Mouse (Mus musculus) forebrain, embryonic 13.5 days (tissue): ENCODE data around the gene Tead1. TPM values are rescaled to one million over a fixed set of nuclear protein-coding genes. Genes with fewer than 3 reads are reported as not detected.

Experiments
- ATAC-seq: fragments of 200-750 bp; cut with Nextera tagmentation; 2 replicates; pipeline ENCODE4 v1.8.0; 2017
- H3K27ac ChIP-seq: fragments of 300-500 bp; sonication (generic); 2 replicates; pipeline ENCODE4 v1.5.1; 2015; ENCODE audit warnings: inconsistent platforms, mild to moderate bottlenecking, moderate library complexity
- H3K27me3 ChIP-seq: fragments of 300-500 bp; sonication (generic); 2 replicates; pipeline ENCODE4 v1.6.1; 2015; ENCODE audit warnings: mild to moderate bottlenecking, inconsistent platforms
- H3K36me3 ChIP-seq: fragments of 300-500 bp; sonication (generic); 2 replicates; pipeline ENCODE4 v1.6.1; 2015; ENCODE audit warnings: mild to moderate bottlenecking, inconsistent platforms; ENCODE audit not compliant: poor library complexity, severe bottlenecking
- H3K4me1 ChIP-seq: fragments of 300-500 bp; sonication (generic); 2 replicates; pipeline ENCODE4 v1.6.1; 2015; ENCODE audit warnings: inconsistent platforms
- H3K4me2 ChIP-seq: fragments of 300-500 bp; sonication (generic); 2 replicates; pipeline ENCODE4 v1.6.1; 2015; ENCODE audit warnings: inconsistent platforms, mild to moderate bottlenecking, moderate library complexity
- H3K4me3 ChIP-seq: fragments of 300-500 bp; sonication (generic); 2 replicates; pipeline ENCODE4 v1.5.1; 2015; ENCODE audit warnings: mild to moderate bottlenecking, inconsistent platforms
- H3K9ac ChIP-seq: fragments of 300-500 bp; sonication (generic); 2 replicates; pipeline ENCODE4 v1.6.1; 2015; ENCODE audit warnings: mild to moderate bottlenecking, inconsistent platforms
- H3K9me3 ChIP-seq: fragments of 300-500 bp; sonication (generic); replicated peaks from 2 replicates; pipeline ENCODE4 v1.6.1; 2016; ENCODE audit warnings: inconsistent platforms
- WGBS: fragments of 180-500 bp; shearing (Covaris S2); methylation state at CpG from one replicate; pipeline ENCODE4 v1.1.7; 2015; 5-methylcytosine and 5-hydroxymethylcytosine counted together
- polyA plus RNA-seq: library from polyadenylated mRNA; unstranded; fragments of >200 nt; fragmentation: Nextera tagmentation; extraction: Ambion mirVana; gene quantifications from 2 replicates; pipeline ENCODE4 v1.2.1, GENCODE M21; 2015

Tead1 gene
- polyA plus RNA-seq, 1 experiment from 2014 or later = 22.0 TPM

DNA sequence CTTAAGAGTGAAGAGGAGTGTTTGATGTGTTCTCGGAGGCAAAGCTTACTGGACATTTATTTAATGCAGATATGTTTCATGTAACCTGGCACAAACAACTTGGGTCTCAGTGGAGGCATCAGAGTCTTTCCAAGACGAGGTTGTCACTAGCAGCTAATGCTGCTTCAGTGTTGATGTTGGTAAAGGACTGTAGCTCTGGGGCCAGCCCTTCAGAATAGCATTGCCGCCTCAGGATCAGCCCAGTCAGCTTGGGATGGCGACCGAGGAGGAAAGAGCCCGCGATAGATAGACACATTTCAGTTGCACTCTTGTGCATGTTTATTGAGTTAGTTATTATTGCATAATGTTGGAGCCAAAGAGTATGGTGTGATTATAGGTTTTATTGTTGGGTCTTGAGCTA, 108.2 kb downstream of the Tead1 start:
- WGBS = 48% methylated on average over 7 of the region's 7 CpGs
- peak overlapping the region; percentile 75 for H3K27ac ChIP-seq
- peak overlapping the region; percentile 22; the same call in 1 of the 2 replicates for H3K4me2 ChIP-seq
- H3K4me3 ChIP-seq = no peak overlapping the region
- H3K27me3 ChIP-seq = no peaks in the 10 kb centered on the region
- ATAC-seq = no peak
- H3K9ac ChIP-seq = no peak overlapping the region
- no peaks in the 10 kb centered on the region for H3K9me3 ChIP-seq
- H3K36me3 ChIP-seq = no peaks in the 10 kb centered on the region
- peaks cover 48% of the 10 kb centered on the region for H3K4me1 ChIP-seq

DNA sequence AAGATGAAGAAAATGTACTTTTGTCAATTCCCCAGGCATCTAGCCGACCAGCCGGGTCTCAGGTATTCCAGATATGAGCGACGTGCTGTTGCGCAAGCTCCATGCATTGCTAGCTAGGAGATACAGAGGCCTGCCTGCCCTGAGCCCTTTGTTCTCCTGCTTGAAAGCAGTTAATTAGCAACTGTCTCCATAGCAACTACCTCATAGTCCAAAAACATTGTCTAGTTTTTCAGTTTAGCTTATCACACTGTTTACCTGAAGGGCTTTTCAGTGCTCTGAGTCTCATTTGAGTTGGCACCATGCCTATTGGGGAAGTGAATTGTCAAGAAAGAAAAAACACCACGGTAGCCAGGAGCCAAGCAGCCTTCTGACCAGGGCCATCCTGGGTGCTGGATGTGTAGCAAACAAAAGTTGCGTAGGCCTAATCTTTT, 109.2 kb downstream of the Tead1 start:
- Histone ChIP-seq H3K4me2 (peak overlapping the region; percentile 21; the same call in 1 of the 2 replicates), H3K9me3 (no peaks in the 10 kb centered on the region), H3K36me3 (no peaks in the 10 kb centered on the region), H3K9ac (no peak overlapping the region), H3K4me1 (peaks cover 51% of the 10 kb centered on the region), H3K27me3 (no peaks in the 10 kb centered on the region), H3K4me3 (no peak overlapping the region), H3K27ac (peak overlapping the region; percentile 70)
- 13% methylated on average over 7 of the region's 7 CpGs for WGBS
- peak; percentile 73 for ATAC-seq

DNA sequence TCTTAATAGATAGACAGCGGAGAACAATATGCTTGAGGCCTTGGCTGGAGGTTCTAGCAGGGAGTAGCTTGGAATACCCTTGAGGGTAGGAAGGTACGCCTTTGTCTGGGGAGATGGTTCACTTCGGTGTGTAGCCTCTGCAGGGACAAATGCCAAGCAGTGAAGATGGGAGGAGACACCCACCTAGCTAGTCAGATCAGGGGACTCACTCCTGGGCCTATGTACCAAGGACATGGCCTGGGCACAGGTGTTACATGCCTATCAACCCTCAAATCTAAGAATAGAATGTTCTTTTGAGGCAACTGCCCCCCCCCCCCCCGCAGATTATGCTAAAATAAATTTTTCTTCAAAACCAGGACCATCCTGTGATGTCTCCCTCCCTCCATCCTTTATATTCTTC, 110.6 kb downstream of the Tead1 start:
- no peak overlapping the region for H3K4me3 ChIP-seq
- no peak for ATAC-seq
- no peak overlapping the region for H3K9ac ChIP-seq
- H3K4me2 ChIP-seq = no peak overlapping the region
- no peaks in the 10 kb centered on the region for H3K9me3 ChIP-seq
- H3K27me3 ChIP-seq = no peaks in the 10 kb centered on the region
- no peak overlapping the region for H3K27ac ChIP-seq
- WGBS = 78% methylated on average over 4 of the region's 4 CpGs
- no peaks in the 10 kb centered on the region for H3K36me3 ChIP-seq
- H3K4me1 ChIP-seq = peaks cover 65% of the 10 kb centered on the region

DNA sequence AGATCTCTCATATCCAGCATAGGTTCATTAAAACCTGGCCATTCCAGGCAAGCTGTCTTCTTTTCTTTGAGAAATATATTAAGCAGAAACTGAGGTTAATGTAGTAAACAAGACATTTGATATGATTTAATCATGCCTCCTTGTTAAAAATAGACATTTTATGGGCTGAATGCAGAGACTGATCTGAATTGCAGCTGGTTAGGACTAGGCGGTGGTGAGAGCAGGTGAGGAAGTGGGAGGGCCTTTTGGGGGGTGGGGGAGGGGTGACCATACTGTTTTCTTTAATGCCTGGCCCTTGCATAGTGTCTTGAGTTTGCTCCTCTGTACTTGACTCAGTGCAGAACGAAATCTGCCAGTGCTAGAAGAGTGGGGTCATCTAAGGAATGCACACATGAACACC, 111.2 kb downstream of the Tead1 start:
- Histone ChIP-seq H3K36me3 (no peaks in the 10 kb centered on the region), H3K4me3 (no peak overlapping the region), H3K4me1 (peaks cover 70% of the 10 kb centered on the region), H3K9ac (no peak overlapping the region), H3K27me3 (no peaks in the 10 kb centered on the region), H3K9me3 (no peaks in the 10 kb centered on the region), H3K4me2 (no peak overlapping the region), H3K27ac (no peak overlapping the region)
- no peak for ATAC-seq
- WGBS = 81% methylated on average over 2 of the region's 2 CpGs

DNA sequence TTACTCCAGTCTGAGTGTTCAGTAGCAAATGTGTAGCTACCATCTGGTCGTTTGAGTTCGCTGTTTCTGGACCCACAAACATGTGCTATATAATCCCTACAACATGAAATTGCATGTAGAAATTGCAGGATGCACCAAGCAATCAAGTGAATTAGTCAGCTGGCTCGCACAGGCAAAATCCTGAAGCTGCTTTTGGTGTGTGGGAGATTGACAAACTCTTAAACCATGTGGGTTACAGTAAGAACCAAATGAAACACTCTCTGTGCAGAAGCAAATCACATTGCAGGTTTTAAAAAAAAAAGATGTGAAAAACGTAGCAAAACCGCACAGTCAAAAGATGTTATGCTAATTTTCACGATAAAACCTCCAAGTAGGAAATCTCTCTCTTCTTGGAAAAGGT, 113.6 kb downstream of the Tead1 start:
- 92% methylated on average over 6 of the region's 6 CpGs for WGBS
- Histone ChIP-seq H3K4me3 (no peak overlapping the region), H3K4me2 (no peak overlapping the region), H3K4me1 (peaks cover 58% of the 10 kb centered on the region), H3K27ac (no peak overlapping the region), H3K9me3 (no peaks in the 10 kb centered on the region), H3K9ac (no peak overlapping the region), H3K27me3 (no peaks in the 10 kb centered on the region), H3K36me3 (no peaks in the 10 kb centered on the region)
- no peak for ATAC-seq

DNA sequence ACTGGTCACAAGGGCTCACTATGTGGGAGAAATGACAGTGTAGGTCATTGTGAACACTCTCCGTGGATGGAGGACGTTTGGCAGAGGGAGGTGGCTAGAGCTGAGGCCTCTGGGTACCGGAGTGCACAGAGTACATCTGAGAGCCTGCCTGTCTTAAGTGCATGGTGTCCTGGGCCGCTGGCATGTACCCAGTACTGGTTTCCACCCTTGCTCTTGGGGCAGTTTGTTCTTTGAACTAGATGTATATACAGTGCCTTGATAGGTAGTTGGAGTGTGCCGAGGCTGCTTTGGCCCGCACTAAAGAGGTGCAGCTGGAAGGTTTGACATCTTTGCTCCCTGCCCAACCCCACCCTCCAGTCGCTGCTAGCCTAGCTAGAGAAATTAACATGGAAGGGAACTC, 114.8 kb downstream of the Tead1 start:
- Histone ChIP-seq H3K36me3 (no peaks in the 10 kb centered on the region), H3K27me3 (no peaks in the 10 kb centered on the region), H3K4me3 (no peak overlapping the region), H3K9ac (peak overlapping the region; percentile 8; the same call in 1 of the 2 replicates), H3K9me3 (no peaks in the 10 kb centered on the region), H3K4me1 (peaks cover 51% of the 10 kb centered on the region), H3K4me2 (no peak overlapping the region), H3K27ac (peak overlapping the region; percentile 72)
- 46% methylated on average over 7 of the region's 7 CpGs for WGBS
- ATAC-seq = peak; percentile 19; the same call in 1 of the 2 replicates

DNA sequence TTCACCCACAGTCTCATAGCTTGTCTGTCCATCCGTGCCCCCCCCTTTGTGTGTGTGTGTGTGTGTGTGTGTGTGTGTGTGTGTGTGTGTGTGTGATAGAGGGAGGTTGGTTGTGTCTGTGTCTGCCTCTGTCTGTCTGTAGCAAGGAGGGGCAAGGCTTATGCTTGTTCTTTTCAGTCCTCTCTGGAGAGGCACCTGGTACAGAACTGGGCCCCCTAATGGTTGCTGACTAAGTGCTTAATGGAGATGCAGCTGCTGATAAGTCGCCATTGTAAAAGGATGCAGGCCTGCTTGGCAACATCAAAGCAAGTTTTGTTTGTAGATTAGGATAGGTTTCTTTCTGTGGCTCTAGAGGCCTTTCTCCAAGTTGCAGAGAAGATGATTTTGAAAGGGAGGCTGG, 115.4 kb downstream of the Tead1 start:
- H3K36me3 ChIP-seq = no peaks in the 10 kb centered on the region
- H3K27ac ChIP-seq = peak overlapping the region; percentile 72
- H3K27me3 ChIP-seq = no peaks in the 10 kb centered on the region
- H3K4me2 ChIP-seq = no peak overlapping the region
- H3K4me3 ChIP-seq = no peak overlapping the region
- H3K4me1 ChIP-seq = peaks cover 47% of the 10 kb centered on the region
- WGBS = 0% methylated on average over 1 of the region's 2 CpGs
- ATAC-seq = 0 out of 2 replicates have a peak, but pooled peaks have one; percentile 45
- no peak overlapping the region for H3K9ac ChIP-seq
- no peaks in the 10 kb centered on the region for H3K9me3 ChIP-seq

DNA sequence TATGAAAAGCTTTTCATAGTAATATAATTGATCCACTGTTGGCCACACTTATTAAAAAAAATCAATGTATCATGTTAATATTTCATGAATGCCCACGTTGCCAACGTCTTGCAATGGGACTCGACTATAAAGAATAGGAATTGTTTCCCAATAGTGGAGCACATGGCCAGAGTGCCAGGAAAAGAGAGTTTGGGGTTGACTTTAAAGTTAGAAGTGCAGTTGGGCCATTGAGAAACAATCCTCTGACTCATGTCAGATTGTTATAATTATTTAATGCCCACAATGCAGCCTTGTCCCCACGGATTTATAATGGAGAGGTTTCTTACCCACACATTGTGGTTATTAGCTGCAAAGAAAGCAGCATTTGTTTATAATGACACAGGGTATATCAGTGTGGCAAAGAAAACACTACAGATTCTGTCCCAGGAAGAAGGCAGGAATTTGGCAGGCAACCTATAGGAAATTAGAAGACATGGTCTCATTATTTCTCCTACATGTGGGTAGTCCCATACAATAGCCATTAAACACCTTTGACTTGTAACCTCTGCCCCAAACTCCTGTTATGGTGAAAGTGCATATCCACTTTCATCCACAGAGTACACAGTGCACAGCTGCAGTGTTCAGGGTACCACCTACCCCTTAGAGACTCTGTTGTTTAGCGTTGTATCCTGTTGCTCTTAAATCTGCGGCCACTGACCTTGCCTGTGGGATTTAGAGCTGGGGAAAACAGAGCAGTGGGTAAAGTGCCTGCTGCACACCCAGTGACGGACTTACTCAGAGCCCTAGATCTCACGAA, 118.6 kb downstream of the Tead1 start:
- ATAC-seq = no peak
- Histone ChIP-seq H3K4me1 (peaks cover 72% of the 10 kb centered on the region), H3K9me3 (no peaks in the 10 kb centered on the region), H3K36me3 (no peaks in the 10 kb centered on the region), H3K27ac (no peak overlapping the region), H3K4me3 (no peak overlapping the region), H3K27me3 (no peaks in the 10 kb centered on the region), H3K4me2 (no peak overlapping the region), H3K9ac (no peak overlapping the region)
- 82% methylated on average over 8 of the region's 8 CpGs for WGBS

DNA sequence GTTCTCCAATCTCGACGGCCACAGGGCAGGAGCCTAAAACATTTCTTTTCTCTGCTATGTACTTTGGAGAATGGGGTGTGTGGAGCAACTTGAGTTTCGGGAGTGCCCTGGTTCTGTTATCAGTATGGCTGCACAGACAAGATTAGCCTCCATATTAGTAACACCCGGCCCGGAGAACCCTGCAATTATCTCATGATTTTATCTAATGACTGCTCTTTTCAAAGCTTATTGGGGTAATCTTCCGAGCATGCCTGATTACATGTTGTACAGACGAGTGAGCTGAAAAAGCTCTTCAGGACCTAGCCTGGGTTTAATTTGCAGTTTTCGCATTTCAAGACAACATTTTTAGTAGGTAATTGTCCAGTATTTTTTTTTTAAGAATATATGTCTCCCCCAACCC, 122.6 kb downstream of the Tead1 start:
- Histone ChIP-seq H3K27me3 (no peaks in the 10 kb centered on the region), H3K27ac (no peak overlapping the region), H3K36me3 (no peaks in the 10 kb centered on the region), H3K9me3 (no peaks in the 10 kb centered on the region), H3K4me2 (no peak overlapping the region), H3K4me3 (no peak overlapping the region), H3K9ac (no peak overlapping the region), H3K4me1 (peaks cover 61% of the 10 kb centered on the region)
- 39% methylated on average over 8 of the region's 8 CpGs for WGBS
- ATAC-seq = no peak

DNA sequence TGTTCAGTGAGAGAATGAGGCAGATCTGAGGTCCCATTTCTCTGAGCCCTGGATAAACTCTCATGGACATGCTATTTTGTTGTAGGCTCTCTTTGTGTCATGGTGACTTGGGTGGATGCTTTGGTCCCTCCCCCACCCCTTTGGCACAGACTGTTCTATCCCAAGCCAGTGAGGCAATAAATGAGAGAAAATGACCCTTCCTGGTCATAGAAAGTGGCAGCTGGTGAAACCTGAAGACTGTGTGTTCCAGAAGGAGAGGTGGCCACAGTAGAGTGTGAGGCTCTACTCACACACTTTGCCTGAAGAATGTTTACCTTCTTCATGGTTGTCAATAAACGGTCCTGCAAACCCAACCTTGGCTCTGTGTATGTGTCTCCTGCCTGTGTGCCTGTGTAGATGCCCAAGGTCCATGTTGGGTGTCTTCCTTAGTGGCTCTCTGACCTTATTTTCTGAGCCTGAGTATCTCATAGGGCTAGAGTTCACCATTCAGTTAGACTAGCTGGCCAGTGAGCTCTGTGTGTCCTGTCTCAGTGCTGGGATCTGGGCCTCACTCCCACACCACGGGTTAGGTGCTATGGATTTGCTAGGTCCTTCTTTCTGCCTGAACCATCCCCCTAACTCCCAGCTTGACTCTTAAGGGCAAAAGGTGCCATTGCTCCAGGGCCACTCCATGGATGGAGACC, 127.7 kb downstream of the Tead1 start:
- ATAC-seq = peak; percentile 19
- no peaks in the 10 kb centered on the region for H3K36me3 ChIP-seq
- H3K9ac ChIP-seq = no peak overlapping the region
- no peaks in the 10 kb centered on the region for H3K9me3 ChIP-seq
- WGBS = 39% methylated on average over 2 of the region's 2 CpGs
- H3K4me1 ChIP-seq = peaks cover 69% of the 10 kb centered on the region
- no peaks in the 10 kb centered on the region for H3K27me3 ChIP-seq
- peak overlapping the region; percentile 6; the same call in 1 of the 2 replicates for H3K4me3 ChIP-seq
- H3K4me2 ChIP-seq = peak overlapping the region; percentile 43
- peak overlapping the region; percentile 73 for H3K27ac ChIP-seq

DNA sequence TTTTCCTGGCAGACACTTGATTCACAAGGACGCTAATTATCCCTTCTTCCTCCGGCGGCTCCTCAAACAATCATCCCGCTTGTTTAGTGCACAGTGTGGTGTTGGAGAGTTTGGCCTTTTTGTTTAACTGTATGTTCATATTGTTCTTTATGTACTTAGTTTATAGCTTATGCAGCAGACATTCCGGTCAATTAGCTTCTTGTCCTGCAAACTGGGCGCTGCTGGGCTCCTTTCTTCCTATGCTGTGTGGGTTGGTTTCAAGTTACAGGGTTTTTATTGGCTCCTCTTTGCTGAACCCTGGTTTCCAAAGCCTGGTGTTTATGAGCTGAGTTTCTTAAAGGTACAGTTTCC, 128.3 kb downstream of the Tead1 start:
- H3K9ac ChIP-seq = no peak overlapping the region
- peak overlapping the region; percentile 73 for H3K27ac ChIP-seq
- peak; percentile 70 for ATAC-seq
- under 1% methylated on average over 6 of the region's 6 CpGs for WGBS
- H3K27me3 ChIP-seq = no peaks in the 10 kb centered on the region
- H3K36me3 ChIP-seq = no peaks in the 10 kb centered on the region
- peaks cover 69% of the 10 kb centered on the region for H3K4me1 ChIP-seq
- peak overlapping the region; percentile 43 for H3K4me2 ChIP-seq
- peak overlapping the region; percentile 6; the same call in 1 of the 2 replicates for H3K4me3 ChIP-seq
- no peaks in the 10 kb centered on the region for H3K9me3 ChIP-seq

DNA sequence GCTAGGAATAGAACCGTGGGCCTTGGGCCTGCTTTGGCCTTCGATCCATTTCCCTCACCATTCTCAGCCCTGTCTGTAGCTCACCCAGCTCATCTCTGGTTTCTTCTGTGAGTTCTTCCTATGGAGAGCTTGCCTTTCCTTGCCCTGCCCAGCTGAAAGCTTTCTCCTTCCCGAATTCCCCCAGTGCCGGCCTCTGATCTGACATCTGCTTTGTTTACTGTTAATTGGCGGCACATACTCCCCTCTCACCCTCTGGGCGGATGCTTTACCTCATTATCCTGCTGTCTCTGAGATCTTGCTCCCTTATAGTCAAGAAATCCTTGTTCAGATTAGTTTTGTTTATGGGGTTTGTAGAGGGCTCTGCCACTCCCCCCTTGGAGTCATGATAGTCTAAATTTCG, 131.6 kb downstream of the Tead1 start:
- ATAC-seq = no peak
- H3K27me3 ChIP-seq = no peaks in the 10 kb centered on the region
- no peak overlapping the region; the same call in 1 of the 2 replicates for H3K4me2 ChIP-seq
- no peaks in the 10 kb centered on the region for H3K36me3 ChIP-seq
- H3K27ac ChIP-seq = peak overlapping the region; percentile 31; the same call in 1 of the 2 replicates
- H3K9ac ChIP-seq = no peak overlapping the region
- H3K9me3 ChIP-seq = no peaks in the 10 kb centered on the region
- H3K4me3 ChIP-seq = no peak overlapping the region
- H3K4me1 ChIP-seq = peaks cover 74% of the 10 kb centered on the region
- WGBS = 27% methylated on average over 7 of the region's 7 CpGs
